Comparison of ENCODE assay signal across 8 mouse cellular contexts in genomic region chr11:101095314-101096024, GRCm38 (mm10). TPM values are rescaled to one million over a fixed set of nuclear protein-coding genes. Genes with fewer than 3 reads are reported as not detected.
A peak's percentile ranks its signal among the peaks of the same experiment; 100 is the strongest.
DNase-seq lines count a peak whose midpoint lies in the region; ATAC-seq lines count a peak whose summit lies in the region.

Gene Psmc3ip, minus strand, starts transcription at chr11:101095436.

- DNase-seq in T-cell, adult 2 months (ENCODE audit: low spot score), result peak; percentile 84
- peak; percentile 95 to 96 for DNase-seq in cerebellum, postnatal 25 days
- DNase-seq in frontal cortex, postnatal 25 days (ENCODE audit: low spot score in 2 of 2), result peak; percentile 80 to 87
- DNase-seq in hindbrain, embryonic 14.5 days (ENCODE audit: low spot score), result peak; percentile 96
- DNase-seq in layer of hippocampus, postnatal 36 days, result peak; percentile 91 to 94
- DNase-seq in lung, postnatal 25 days (ENCODE audit: low spot score), result peak; percentile 97
- peak; percentile 90 for DNase-seq in retina, adult 2 months (ENCODE audit: low read depth, low spot score)
- DNase-seq in thymus, postnatal 25 days, result peak; percentile 93

- peak within 1 kb of the TSS; percentile 55 for H3K4me3 ChIP-seq in hindbrain, embryonic 14.5 days (replicated peaks; ENCODE audit: low read length)

- peak within 1 kb of the TSS; percentile 60 for H3K9ac ChIP-seq in hindbrain, embryonic 14.5 days

- peaks cover 6% of the 10 kb centered on the region for H3K4me1 ChIP-seq in hindbrain, embryonic 14.5 days (replicated peaks; ENCODE audit: control insufficient read depth, insufficient read depth, low read length)

- H3K4me2 ChIP-seq in hindbrain, embryonic 14.5 days (replicated peaks), result peak within 1 kb of the TSS; percentile 69

- H3K9me3 ChIP-seq in hindbrain, embryonic 14.5 days (ENCODE audit: control insufficient read depth, low read length), result no peaks in the 10 kb centered on the region

- H3K27me3 ChIP-seq in hindbrain, embryonic 14.5 days (ENCODE audit: control insufficient read depth, insufficient read depth, low read length), result no peaks in the 10 kb centered on the region

- WGBS in hindbrain, embryonic 14.5 days, result 1% methylated on average over 43 of the region's 43 CpGs

- peak within 1 kb of the TSS; percentile 87 for H3K27ac ChIP-seq in hindbrain, embryonic 14.5 days

- H3K36me3 ChIP-seq in hindbrain, embryonic 14.5 days (replicated peaks; ENCODE audit: control insufficient read depth, insufficient read depth), result peaks cover 77% of the 10 kb centered on the region

- ATAC-seq in hindbrain, embryonic 14.5 days (ENCODE audit: low FRiP score), result peak; percentile 97

RNA-seq across cellular contexts. Expression of gene Psmc3ip, which starts in this region (rescaled TPM):
- 16.4 and 20.7 TPM in 2 replicates for polyA plus RNA-seq in hindbrain, embryonic 14.5 days (2014; fragmentation: Nextera tagmentation; extraction: Ambion mirVana)
- total RNA-seq in layer of hippocampus, postnatal 36 days (2021), result 1 to 10 TPM; 3.6 to 3.9 TPM

Comparison
In these comparisons a context has a peak if more than half of its experiments do, and no peak if none do; other contexts are left out.
1. Peak in every context shown above with its lines: DNase-seq, ATAC-seq, H3K4me3 ChIP-seq and H3K27ac ChIP-seq.